Mouse (Mus musculus) kidney, adult 2 months (tissue): ENCODE measurements at regions not wholly inside any gene's neighbourhood (a gene's known extent, or its start where the extent isn't known, plus 50 kb on each side); places are given as distances from the start of the nearest gene placed in this dataset.
A peak's percentile ranks its signal among the peaks of the same experiment; 100 is the strongest.

ENCODE experiments used
- DNase-seq: peaks from one replicate; pipeline ENCODE4 v3.0.0; 2021
- H3K27ac ChIP-seq: fragments of 200-500 bp; 2 replicates; pipeline ENCODE4 v1.5.1; 2012; ENCODE audit warnings: low read depth, low read length, control low read depth, inconsistent platforms; ENCODE audit not compliant: insufficient read depth
- H3K27me3 ChIP-seq: fragments of 200-500 bp; replicated peaks from 2 replicates; pipeline ENCODE4 v1.6.1; 2012; ENCODE audit warnings: mild to moderate bottlenecking, moderate library complexity, low read length, inconsistent platforms; ENCODE audit not compliant: control insufficient read depth, insufficient read depth
- H3K36me3 ChIP-seq: fragments of 200-500 bp; 2 replicates; pipeline ENCODE4 v1.6.1; 2012; ENCODE audit warnings: mild to moderate bottlenecking, moderate library complexity, low read length, inconsistent platforms; ENCODE audit not compliant: control insufficient read depth, insufficient read depth
- H3K4me1 ChIP-seq: fragments of 200-500 bp; 2 replicates; pipeline ENCODE4 v1.6.1; 2011; ENCODE audit warnings: low read length; ENCODE audit not compliant: control insufficient read depth, insufficient read depth
- H3K4me3 ChIP-seq: fragments of 200-500 bp; 2 replicates; pipeline ENCODE4 v1.5.1; 2011; ENCODE audit warnings: mild to moderate bottlenecking, low read depth, low read length, control low read depth; ENCODE audit not compliant: insufficient read depth
- CTCF ChIP-seq: fragments of 200-500 bp; conservative IDR thresholded peaks from 2 replicates; pipeline ENCODE4 v1.5.1; 2011; ENCODE audit warnings: low read depth, mild to moderate bottlenecking, control low read depth, low read length, moderate library complexity, mixed read lengths; ENCODE audit not compliant: insufficient read depth, insufficient read length
- POLR2A ChIP-seq: fragments of 200-500 bp; IDR thresholded peaks from one replicate; pipeline ENCODE4 v1.6.1; 2011; ENCODE audit warnings: low read depth, low read length, control low read depth
- WGBS: fragments of 180-500 bp; shearing (Covaris S2); methylation state at CpG from one replicate; pipeline ENCODE4 v1.1.7; 2018; 5-methylcytosine and 5-hydroxymethylcytosine counted together

- H3K36me3 ChIP-seq = no peaks in the 10 kb centered on the region
- no peak overlapping the region for H3K27ac ChIP-seq
- DNase-seq = no peak
- H3K4me1 ChIP-seq = no peaks in the 10 kb centered on the region
- TF ChIP-seq CTCF = 0 out of 2 replicates have a peak, but pooled peaks have one; percentile 23
- no peak for TF ChIP-seq POLR2A
- WGBS = 49% methylated on average over 3 of the region's 3 CpGs
- no peaks in the 10 kb centered on the region for H3K27me3 ChIP-seq
- H3K4me3 ChIP-seq = no peak overlapping the region
Observed at GRCm38 (mm10) chr1:166821146-166821545, 139.5 kb upstream of the Fmo9 start.

- TF ChIP-seq POLR2A = no peak
- TF ChIP-seq CTCF = no peak
- no peaks in the 10 kb centered on the region for H3K36me3 ChIP-seq
- no peak overlapping the region for H3K27ac ChIP-seq
- H3K4me3 ChIP-seq = no peak overlapping the region
- no peaks in the 10 kb centered on the region for H3K27me3 ChIP-seq
- no peak for DNase-seq
- H3K4me1 ChIP-seq = no peaks in the 10 kb centered on the region
- 78% methylated on average over 1 of the region's 1 CpGs for WGBS
Observed at GRCm38 (mm10) chr1:166837299-166837698, 155.7 kb upstream of the Fmo9 start.

- WGBS = 34% methylated on average over 7 of the region's 7 CpGs
- Histone ChIP-seq H3K27me3 (no peaks in the 10 kb centered on the region), H3K4me1 (no peaks in the 10 kb centered on the region), H3K36me3 (no peaks in the 10 kb centered on the region), H3K4me3 (no peak overlapping the region), H3K27ac (no peak overlapping the region)
- no peak for DNase-seq
- TF ChIP-seq POLR2A (no peak), CTCF (no peak)
Observed at GRCm38 (mm10) chr1:166839833-166840232, 158.2 kb upstream of the Fmo9 start.

GRCm38 (mm10) chr1:166843397-166843877, 157.8 kb upstream of the Fam78b start:
- no peaks in the 10 kb centered on the region for H3K27me3 ChIP-seq
- DNase-seq = peak; percentile 53
- WGBS = 1% methylated on average over 11 of the region's 11 CpGs
- TF ChIP-seq CTCF = no peak
- no peaks in the 10 kb centered on the region for H3K36me3 ChIP-seq
- H3K4me1 ChIP-seq = no peaks in the 10 kb centered on the region
- no peak overlapping the region for H3K4me3 ChIP-seq
- H3K27ac ChIP-seq = no peak overlapping the region

- H3K27ac ChIP-seq = no peak overlapping the region
- no peaks in the 10 kb centered on the region for H3K27me3 ChIP-seq
- no peak for DNase-seq
- no peaks in the 10 kb centered on the region for H3K4me1 ChIP-seq
- TF ChIP-seq POLR2A = no peak
- no peak for TF ChIP-seq CTCF
- WGBS = 87% methylated on average over 5 of the region's 5 CpGs
- no peaks in the 10 kb centered on the region for H3K36me3 ChIP-seq
- no peak overlapping the region for H3K4me3 ChIP-seq
Observed at GRCm38 (mm10) chr1:166846566-166846965, 154.7 kb upstream of the Fam78b start.

- no peaks in the 10 kb centered on the region for H3K36me3 ChIP-seq
- H3K4me1 ChIP-seq = no peaks in the 10 kb centered on the region
- no peak overlapping the region for H3K27ac ChIP-seq
- DNase-seq = no peak
- TF ChIP-seq POLR2A = no peak
- TF ChIP-seq CTCF = no peak
- H3K4me3 ChIP-seq = no peak overlapping the region
- no peaks in the 10 kb centered on the region for H3K27me3 ChIP-seq
- WGBS = 95% methylated on average over 6 of the region's 6 CpGs
Observed at GRCm38 (mm10) chr1:166847233-166847632, 154.0 kb upstream of the Fam78b start.

GRCm38 (mm10) chr1:166848015-166848535, 153.1 kb upstream of the Fam78b start:
- WGBS = 66% methylated on average over 4 of the region's 4 CpGs
- no peak overlapping the region for H3K27ac ChIP-seq
- no peaks in the 10 kb centered on the region for H3K27me3 ChIP-seq
- no peak overlapping the region for H3K4me3 ChIP-seq
- no peaks in the 10 kb centered on the region for H3K4me1 ChIP-seq
- H3K36me3 ChIP-seq = no peaks in the 10 kb centered on the region
- DNase-seq = no peak
- no peak for TF ChIP-seq POLR2A
- no peak for TF ChIP-seq CTCF

GRCm38 (mm10) chr1:166855988-166856387, 145.2 kb upstream of the Fam78b start:
- Histone ChIP-seq H3K27ac (no peak overlapping the region), H3K4me3 (no peak overlapping the region), H3K4me1 (no peaks in the 10 kb centered on the region), H3K36me3 (no peaks in the 10 kb centered on the region), H3K27me3 (no peaks in the 10 kb centered on the region)
- DNase-seq = no peak
- 78% methylated on average over 4 of the region's 4 CpGs for WGBS
- TF ChIP-seq POLR2A (no peak), CTCF (no peak)
